Mouse (Mus musculus) bone marrow macrophage, adult 2 months (primary cell): ENCODE measurements at regions not wholly inside any gene's neighbourhood (a gene's known extent, or its start where the extent isn't known, plus 50 kb on each side); places are given as distances from the start of the nearest gene placed in this dataset.

Experiments used
- CTCF ChIP-seq: IDR thresholded peaks from 2 replicates; pipeline ENCODE4 v1.5.1; 2012; ENCODE audit warnings: low read depth, mild to moderate bottlenecking, low read length, moderate library complexity
- POLR2A ChIP-seq: IDR thresholded peaks from 2 replicates; pipeline ENCODE4 v1.6.1; 2012; ENCODE audit warnings: mild to moderate bottlenecking, low read depth, low read length, borderline replicate concordance

DNA sequence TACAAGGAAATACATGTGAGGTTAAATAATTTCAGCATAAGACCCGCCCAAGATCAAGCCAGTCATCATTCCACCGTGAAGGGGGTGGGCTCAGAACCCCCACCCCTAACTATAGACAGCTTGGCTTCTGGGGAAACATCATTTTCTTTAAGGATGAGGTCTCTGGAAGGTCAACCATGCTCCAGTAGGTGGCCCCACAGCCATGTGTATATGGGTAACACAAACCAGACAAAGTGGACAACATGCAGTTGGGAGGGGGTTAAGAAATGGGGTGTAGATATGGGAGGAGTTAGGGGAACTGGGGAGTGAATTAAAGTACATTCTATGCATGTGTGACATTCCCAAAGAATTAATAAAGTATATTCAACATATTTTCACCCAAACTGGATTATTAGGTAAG, 600.4 kb downstream of the Gm19410 start:
- TF ChIP-seq CTCF (no peak), POLR2A (no peak)
